Mouse (Mus musculus) forebrain, embryonic 15.5 days (tissue): Measurements from ENCODE around the gene Polr3b. TPM values are rescaled to one million over a fixed set of nuclear protein-coding genes. Genes with fewer than 3 reads are reported as not detected.

Source experiments
- ATAC-seq: fragments of 200-750 bp; cut with Nextera tagmentation; replicated peaks from 2 replicates; pipeline ENCODE4 v1.8.0; 2017; ENCODE audit warnings: mild to moderate bottlenecking, moderate TSS enrichment, moderate library complexity
- H3K27ac ChIP-seq: fragments of 300-500 bp; sonication (generic); replicated peaks from 2 replicates; pipeline ENCODE4 v1.5.1; 2015; ENCODE audit warnings: mild to moderate bottlenecking, inconsistent platforms
- H3K27me3 ChIP-seq: fragments of 300-500 bp; sonication (generic); 2 replicates; pipeline ENCODE4 v1.6.1; 2015; ENCODE audit warnings: inconsistent platforms
- H3K36me3 ChIP-seq: fragments of 300-500 bp; sonication (generic); 2 replicates; pipeline ENCODE4 v1.6.1; 2015; ENCODE audit warnings: mild to moderate bottlenecking, inconsistent platforms
- H3K4me1 ChIP-seq: fragments of 300-500 bp; sonication (generic); 2 replicates; pipeline ENCODE4 v1.6.1; 2015; ENCODE audit warnings: inconsistent platforms
- H3K4me2 ChIP-seq: fragments of 300-500 bp; sonication (generic); replicated peaks from 2 replicates; pipeline ENCODE4 v1.6.1; 2015; ENCODE audit warnings: mild to moderate bottlenecking, inconsistent platforms
- H3K4me3 ChIP-seq: fragments of 300-500 bp; sonication (generic); 2 replicates; pipeline ENCODE4 v1.5.1; 2015; ENCODE audit warnings: mild to moderate bottlenecking, inconsistent platforms
- H3K9ac ChIP-seq: fragments of 300-500 bp; sonication (generic); replicated peaks from 2 replicates; pipeline ENCODE4 v1.6.1; 2015; ENCODE audit warnings: mild to moderate bottlenecking, inconsistent platforms
- H3K9me3 ChIP-seq: fragments of 300-500 bp; sonication (generic); 2 replicates; pipeline ENCODE4 v1.6.1; 2016; ENCODE audit warnings: inconsistent platforms
- WGBS: fragments of 180-500 bp; shearing (Covaris S2); methylation state at CpG from one replicate; pipeline ENCODE4 v1.1.7; 2015; ENCODE audit warnings: mixed read lengths; 5-methylcytosine and 5-hydroxymethylcytosine counted together
- polyA plus RNA-seq: library from polyadenylated mRNA; unstranded; fragments of >200 nt; fragmentation: Nextera tagmentation; extraction: Ambion mirVana; gene quantifications from 2 replicates; pipeline ENCODE4 v1.2.1, GENCODE M21; 2015

Polr3b gene
- polyA plus RNA-seq, 1 experiment from 2014 or later: 15.3 TPM

GRCm38 (mm10) chr10:84716581-84716980 is 94.5 kb downstream of the Polr3b start:
- Histone ChIP-seq H3K27ac (no peak overlapping the region), H3K4me2 (no peak overlapping the region), H3K9ac (no peak overlapping the region), H3K4me3 (no peak overlapping the region), H3K36me3 (peaks cover 20% of the 10 kb centered on the region; the same call in 1 of the 2 replicates), H3K27me3 (no peaks in the 10 kb centered on the region; the same call in 1 of the 2 replicates), H3K4me1 (peaks cover 12% of the 10 kb centered on the region), H3K9me3 (no peaks in the 10 kb centered on the region)
- no peak for ATAC-seq
- 95% methylated on average over 7 of the region's 7 CpGs for WGBS

GRCm38 (mm10) chr10:84722711-84723110 is 100.6 kb downstream of the Polr3b start:
- no peaks in the 10 kb centered on the region for H3K4me1 ChIP-seq
- H3K4me2 ChIP-seq: no peak overlapping the region
- H3K4me3 ChIP-seq: no peak overlapping the region
- 29% methylated on average over 12 of the region's 12 CpGs for WGBS
- no peak overlapping the region for H3K9ac ChIP-seq
- no peak for ATAC-seq
- H3K27me3 ChIP-seq: no peaks in the 10 kb centered on the region
- no peaks in the 10 kb centered on the region for H3K9me3 ChIP-seq
- peaks cover 11% of the 10 kb centered on the region; the same call in 1 of the 2 replicates for H3K36me3 ChIP-seq
- no peak overlapping the region for H3K27ac ChIP-seq

GRCm38 (mm10) chr10:84727005-84727404 is 104.9 kb downstream of the Polr3b start:
- Histone ChIP-seq H3K9me3 (no peaks in the 10 kb centered on the region), H3K4me1 (no peaks in the 10 kb centered on the region), H3K27me3 (no peaks in the 10 kb centered on the region), H3K9ac (no peak overlapping the region), H3K4me2 (no peak overlapping the region), H3K27ac (no peak overlapping the region), H3K36me3 (peaks cover 4% of the 10 kb centered on the region; the same call in 1 of the 2 replicates), H3K4me3 (no peak overlapping the region)
- ATAC-seq: no peak
- WGBS: 93% methylated on average over 12 of the region's 12 CpGs

- Histone ChIP-seq H3K4me3 (no peak overlapping the region), H3K27ac (no peak overlapping the region), H3K9ac (no peak overlapping the region), H3K4me2 (no peak overlapping the region), H3K27me3 (no peaks in the 10 kb centered on the region), H3K36me3 (peaks cover 4% of the 10 kb centered on the region; the same call in 1 of the 2 replicates), H3K4me1 (no peaks in the 10 kb centered on the region), H3K9me3 (no peaks in the 10 kb centered on the region)
- no peak for ATAC-seq
- 86% methylated on average over 4 of the region's 4 CpGs for WGBS
Observed at GRCm38 (mm10) chr10:84727760-84728159, 105.7 kb downstream of the Polr3b start.

- no peaks in the 10 kb centered on the region for H3K27me3 ChIP-seq
- H3K9me3 ChIP-seq: no peaks in the 10 kb centered on the region
- H3K27ac ChIP-seq: no peak overlapping the region
- H3K4me1 ChIP-seq: no peaks in the 10 kb centered on the region
- 84% methylated on average over 3 of the region's 3 CpGs for WGBS
- no peak for ATAC-seq
- no peak overlapping the region for H3K9ac ChIP-seq
- peaks cover 4% of the 10 kb centered on the region; the same call in 1 of the 2 replicates for H3K36me3 ChIP-seq
- no peak overlapping the region for H3K4me2 ChIP-seq
- H3K4me3 ChIP-seq: no peak overlapping the region
Observed at GRCm38 (mm10) chr10:84730078-84730477, 108.0 kb downstream of the Polr3b start.

- WGBS: 93% methylated on average over 9 of the region's 9 CpGs
- ATAC-seq: no peak
- no peak overlapping the region for H3K4me3 ChIP-seq
- no peak overlapping the region for H3K27ac ChIP-seq
- no peaks in the 10 kb centered on the region for H3K9me3 ChIP-seq
- no peak overlapping the region for H3K9ac ChIP-seq
- H3K27me3 ChIP-seq: no peaks in the 10 kb centered on the region
- no peaks in the 10 kb centered on the region for H3K4me1 ChIP-seq
- H3K36me3 ChIP-seq: no peaks in the 10 kb centered on the region; the same call in 1 of the 2 replicates
- H3K4me2 ChIP-seq: no peak overlapping the region
Observed at GRCm38 (mm10) chr10:84730956-84731355, 108.9 kb downstream of the Polr3b start.

GRCm38 (mm10) chr10:84733511-84733910 is 111.4 kb downstream of the Polr3b start:
- Histone ChIP-seq H3K27ac (no peak overlapping the region), H3K4me3 (no peak overlapping the region), H3K9me3 (no peaks in the 10 kb centered on the region), H3K36me3 (no peaks in the 10 kb centered on the region), H3K27me3 (no peaks in the 10 kb centered on the region), H3K9ac (no peak overlapping the region), H3K4me1 (no peaks in the 10 kb centered on the region), H3K4me2 (no peak overlapping the region)
- no peak for ATAC-seq
- WGBS: 70% methylated on average over 6 of the region's 6 CpGs

- Histone ChIP-seq H3K4me3 (peak overlapping the region; percentile 52), H3K4me1 (peaks cover 60% of the 10 kb centered on the region), H3K27me3 (peaks cover 45% of the 10 kb centered on the region), H3K4me2 (peak overlapping the region; percentile 95), H3K27ac (peak overlapping the region; percentile 84), H3K9ac (peak overlapping the region; percentile 57), H3K9me3 (no peaks in the 10 kb centered on the region), H3K36me3 (no peaks in the 10 kb centered on the region)
- WGBS: 1% methylated on average over 65 of the region's 66 CpGs
- ATAC-seq: peak; percentile 42
Observed at GRCm38 (mm10) chr10:84754851-84755785, 133.0 kb downstream of the Polr3b start.

- H3K4me3 ChIP-seq: peak within 1 kb of the TSS; percentile 52
- no peaks in the 10 kb centered on the region for H3K9me3 ChIP-seq
- no peaks in the 10 kb centered on the region for H3K36me3 ChIP-seq
- WGBS: under 1% methylated on average over 24 of the region's 24 CpGs
- peak; percentile 76 for ATAC-seq
- peak within 1 kb of the TSS; percentile 57 for H3K9ac ChIP-seq
- H3K4me2 ChIP-seq: peak within 1 kb of the TSS; percentile 95
- peaks cover 66% of the 10 kb centered on the region for H3K4me1 ChIP-seq
- H3K27ac ChIP-seq: peak within 1 kb of the TSS; percentile 84
- peaks cover 45% of the 10 kb centered on the region for H3K27me3 ChIP-seq
Observed at GRCm38 (mm10) chr10:84755786-84756203, 133.7 kb downstream of the Polr3b start, which contains the start of gene Rfx4. Gene Rfx4 (plus strand): TSS chr10:84756062.

GRCm38 (mm10) chr10:84756435-84757095 is 134.5 kb downstream of the Polr3b start:
- Histone ChIP-seq H3K9me3 (no peaks in the 10 kb centered on the region), H3K4me2 (peak overlapping the region; percentile 95), H3K4me3 (peak overlapping the region; percentile 52), H3K27me3 (peaks cover 45% of the 10 kb centered on the region), H3K27ac (peak overlapping the region; percentile 84), H3K4me1 (peaks cover 66% of the 10 kb centered on the region), H3K36me3 (no peaks in the 10 kb centered on the region), H3K9ac (peak overlapping the region; percentile 57)
- ATAC-seq: 0 out of 2 replicates have a peak, but pooled peaks have one; percentile 9
- 0% methylated on average over 42 of the region's 42 CpGs for WGBS

- Histone ChIP-seq H3K36me3 (no peaks in the 10 kb centered on the region), H3K4me1 (peaks cover 66% of the 10 kb centered on the region), H3K27ac (no peak overlapping the region), H3K27me3 (peaks cover 45% of the 10 kb centered on the region), H3K4me3 (peak overlapping the region; percentile 52), H3K4me2 (peak overlapping the region; percentile 95), H3K9me3 (no peaks in the 10 kb centered on the region), H3K9ac (0 out of 2 replicates have a peak overlapping the region, but pooled peaks have one; percentile 57)
- ATAC-seq: no peak
- 8% methylated on average over 22 of the region's 22 CpGs for WGBS
Observed at GRCm38 (mm10) chr10:84757426-84758199, 135.5 kb downstream of the Polr3b start.
